Mouse (Mus musculus) kidney, postnatal 0 days (tissue): Measurements from ENCODE around the gene Fut7. TPM values are rescaled to one million over a fixed set of nuclear protein-coding genes. Genes with fewer than 3 reads are reported as not detected.
"Not testable (repeated sequence)": the region's sequence is repeated elsewhere in the genome, so short reads cannot be mapped to it uniquely, and the experiment has no call there.

Experiments used
- ATAC-seq: fragments of 200-750 bp; cut with Nextera tagmentation; replicated peaks from 2 replicates; pipeline ENCODE4 v1.8.0; 2017; ENCODE audit warnings: low read depth, moderate number of reproducible peaks, moderate TSS enrichment, moderate library complexity; ENCODE audit not compliant: low FRiP score
- DNase-seq: peaks from one replicate; pipeline ENCODE4 v3.0.0-alpha.2; 2016; ENCODE audit warnings: low spot score
- H3K27ac ChIP-seq: fragments of 300-500 bp; sonication (generic); 2 replicates; pipeline ENCODE4 v1.5.1; 2014; ENCODE audit warnings: mild to moderate bottlenecking
- H3K27me3 ChIP-seq: fragments of 300-500 bp; sonication (generic); 2 replicates; pipeline ENCODE4 v1.6.1; 2014; ENCODE audit warnings: low read length, mixed read lengths; ENCODE audit not compliant: insufficient read depth
- H3K36me3 ChIP-seq: fragments of 300-500 bp; sonication (generic); 2 replicates; pipeline ENCODE4 v1.6.1; 2014; ENCODE audit warnings: low read length, mixed read lengths; ENCODE audit not compliant: insufficient read depth
- H3K4me1 ChIP-seq: fragments of 300-500 bp; sonication (generic); replicated peaks from 2 replicates; pipeline ENCODE4 v1.6.1; 2014; ENCODE audit warnings: antibody characterized with exemption, low read length, mixed read lengths; ENCODE audit not compliant: insufficient read depth
- H3K4me2 ChIP-seq: fragments of 300-500 bp; sonication (generic); 2 replicates; pipeline ENCODE4 v1.6.1; 2014; ENCODE audit warnings: mild to moderate bottlenecking, low read length, moderate library complexity, mixed read lengths
- H3K4me3 ChIP-seq: fragments of 300-500 bp; sonication (generic); replicated peaks from 2 replicates; pipeline ENCODE4 v1.5.1; 2014; ENCODE audit warnings: low read depth, low read length
- H3K9ac ChIP-seq: fragments of 300-500 bp; sonication (generic); 2 replicates; pipeline ENCODE4 v1.6.1; 2014; ENCODE audit warnings: low read depth, low read length
- H3K9me3 ChIP-seq: fragments of 300-500 bp; sonication (generic); replicated peaks from 2 replicates; pipeline ENCODE4 v1.6.1; 2016; ENCODE audit warnings: low read length, inconsistent platforms, mixed read lengths
- CTCF ChIP-seq: IDR thresholded peaks from 2 replicates; pipeline ENCODE4 v1.5.1; 2016; ENCODE audit warnings: antibody characterized with exemption, low read depth, mild to moderate bottlenecking, moderate library complexity
- WGBS: fragments of 180-500 bp; shearing (Covaris S2); extraction: QIAGEN DNeasy Blood & Tissue Kit; methylation state at CpG from one replicate; pipeline ENCODE4 v1.1.7; 2014; 5-methylcytosine and 5-hydroxymethylcytosine counted together
- polyA plus RNA-seq: library from polyadenylated mRNA; unstranded; fragments of >200 nt; fragmentation: Nextera tagmentation; extraction: Ambion mirVana; gene quantifications from 2 replicates; pipeline ENCODE4 v1.2.1, GENCODE M21; 2015

Gene Fut7
- polyA plus RNA-seq, 1 experiment from 2014 or later = not detected

DNA sequence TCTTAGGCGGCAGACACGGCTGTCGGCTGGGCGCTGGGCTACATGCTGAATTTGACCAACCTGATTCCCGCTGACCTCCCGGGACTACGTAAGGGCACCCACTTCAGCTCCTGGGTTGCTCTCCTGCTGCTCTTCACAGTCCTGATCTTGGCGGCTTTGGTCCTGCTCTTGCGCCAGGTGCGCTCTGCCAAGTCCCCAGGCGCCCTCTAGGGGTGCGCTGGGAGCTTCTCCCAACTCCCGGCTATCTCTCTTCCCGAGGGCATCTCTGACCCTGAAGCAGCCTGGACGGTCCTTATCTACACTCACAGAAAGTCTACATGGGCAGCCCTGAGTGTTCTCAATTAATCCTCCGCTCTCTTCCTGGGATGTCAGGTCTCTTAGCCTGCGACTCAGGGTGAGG, 22.3 kb upstream of the Fut7 start:
- no peaks in the 10 kb centered on the region for H3K36me3 ChIP-seq
- DNase-seq = peak; percentile 71
- 0 out of 2 replicates have a peak, but pooled peaks cover 9% of the 10 kb centered on the region for H3K4me1 ChIP-seq
- peak; percentile 68 for TF ChIP-seq CTCF
- no peak for ATAC-seq
- no peak overlapping the region for H3K27ac ChIP-seq
- 0 out of 2 replicates have a peak, but pooled peaks cover 8% of the 10 kb centered on the region for H3K27me3 ChIP-seq
- 2% methylated on average over 17 of the region's 17 CpGs for WGBS
- no peaks in the 10 kb centered on the region for H3K9me3 ChIP-seq
- H3K4me3 ChIP-seq = no peak overlapping the region
- no peak overlapping the region for H3K9ac ChIP-seq
- peak overlapping the region; percentile 19; the same call in 1 of the 2 replicates for H3K4me2 ChIP-seq

DNA sequence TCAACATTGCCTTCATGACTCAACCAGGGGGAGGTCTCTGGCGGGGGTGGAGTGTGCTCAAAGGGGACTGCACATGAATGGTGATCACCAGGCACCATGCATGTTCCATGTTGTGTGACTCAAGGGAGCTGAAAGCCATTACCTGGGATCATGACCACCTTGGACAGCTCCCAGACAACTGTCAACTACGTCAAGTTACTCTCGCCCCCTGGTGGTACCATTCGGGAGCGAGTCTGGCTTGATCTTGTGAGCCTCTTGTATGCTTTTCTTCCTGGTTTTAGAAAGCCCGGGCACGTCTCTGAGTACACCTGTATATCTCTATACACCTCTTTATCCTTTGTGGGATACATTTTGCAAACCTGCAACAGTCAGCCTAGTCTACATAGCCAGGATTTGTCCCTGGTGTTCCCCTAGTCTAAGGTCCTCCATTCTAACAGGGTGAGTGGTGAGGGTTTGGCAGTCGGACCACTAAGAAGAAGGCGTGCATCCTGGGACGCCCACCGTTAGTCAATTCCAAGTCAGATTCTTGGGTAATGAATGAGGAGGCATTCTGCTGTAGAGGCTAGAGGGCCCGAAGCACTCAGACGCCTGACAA, 20.6 kb upstream of the Fut7 start:
- no peak overlapping the region for H3K9ac ChIP-seq

DNA sequence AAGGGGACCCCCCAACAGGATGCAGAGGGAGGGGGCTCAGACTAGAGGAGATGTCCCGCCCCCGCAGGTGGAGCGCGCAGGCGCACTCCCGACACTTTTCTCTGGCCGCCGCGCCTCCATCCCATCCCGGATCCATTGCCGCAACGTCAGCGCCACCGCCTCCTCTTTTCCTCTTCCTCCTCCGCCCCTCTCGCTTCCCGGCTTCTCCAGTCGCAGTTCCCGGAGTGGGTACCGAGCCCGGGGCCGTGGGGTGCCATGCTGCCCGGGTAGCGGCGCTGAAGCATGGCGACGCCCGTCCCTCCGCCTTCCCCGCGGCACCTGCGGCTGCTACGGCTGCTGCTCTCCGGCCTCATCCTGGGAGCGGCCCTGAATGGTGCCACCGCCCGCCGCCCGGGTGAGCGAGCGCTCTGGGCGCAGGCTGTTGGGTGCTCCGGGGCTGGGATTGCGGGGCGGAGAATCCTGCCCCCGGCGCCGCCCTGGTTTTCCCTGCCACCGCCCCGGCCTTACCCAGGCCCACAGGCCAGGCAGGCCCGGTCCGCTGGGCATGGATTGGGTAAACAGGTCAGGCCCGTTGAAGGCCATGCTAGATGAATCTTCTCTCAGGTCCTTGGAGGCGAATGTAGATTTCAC, 20.0 kb upstream of the Fut7 start:
- no peak for TF ChIP-seq CTCF
- ATAC-seq = peak; percentile 37; the same call in 1 of the 2 replicates

More for the DNA sequence above, 20.6 kb upstream of the Fut7 start:
- WGBS = under 1% methylated on average over 13 of the region's 13 CpGs
- ATAC-seq = peak; percentile 26; the same call in 1 of the 2 replicates
- 0 out of 2 replicates have a peak, but pooled peaks cover 9% of the 10 kb centered on the region for H3K4me1 ChIP-seq
- 0 out of 2 replicates have a peak, but pooled peaks cover 5% of the 10 kb centered on the region for H3K27me3 ChIP-seq
- TF ChIP-seq CTCF = peak; percentile 86
- H3K4me2 ChIP-seq = peak overlapping the region; percentile 91
- H3K4me3 ChIP-seq = peak overlapping the region; percentile 67
- DNase-seq = peak; percentile 86
- H3K27ac ChIP-seq = no peak overlapping the region
- H3K36me3 ChIP-seq = no peaks in the 10 kb centered on the region
- no peaks in the 10 kb centered on the region for H3K9me3 ChIP-seq

DNA sequence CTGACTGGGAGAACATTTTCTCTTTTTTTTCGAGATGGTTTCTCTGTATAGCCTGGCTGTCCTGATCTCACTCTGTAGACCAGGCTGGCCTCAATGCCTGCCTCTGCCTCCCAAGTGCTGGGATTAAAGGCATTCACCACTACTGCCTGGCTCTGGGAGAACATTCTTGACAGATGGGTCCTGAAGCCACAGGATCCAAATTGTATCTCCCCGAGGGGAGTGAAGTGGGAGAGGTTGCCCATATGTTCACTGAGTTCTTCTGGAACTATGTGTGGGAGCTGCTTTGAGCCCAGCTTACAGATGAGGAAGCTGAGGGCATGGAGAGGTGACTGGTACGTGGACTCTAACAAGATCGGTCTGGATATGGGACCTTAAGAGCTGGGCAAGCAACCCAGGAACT, 19.1 kb upstream of the Fut7 start:
- H3K9me3 ChIP-seq = no peaks in the 10 kb centered on the region
- ATAC-seq (no peak), DNase-seq (no peak)
- no peak overlapping the region for H3K27ac ChIP-seq
- H3K4me2 ChIP-seq = 0 out of 2 replicates have a peak overlapping the region, but pooled peaks have one; percentile 91
- H3K36me3 ChIP-seq = no peaks in the 10 kb centered on the region
- WGBS = 84% methylated on average over 4 of the region's 4 CpGs
- H3K4me1 ChIP-seq = 0 out of 2 replicates have a peak, but pooled peaks cover 9% of the 10 kb centered on the region
- no peak overlapping the region for H3K9ac ChIP-seq
- 0 out of 2 replicates have a peak, but pooled peaks cover 5% of the 10 kb centered on the region for H3K27me3 ChIP-seq
- H3K4me3 ChIP-seq = no peak overlapping the region
- no peak for TF ChIP-seq CTCF

More for the DNA sequence above, 20.0 kb upstream of the Fut7 start:
- Histone ChIP-seq H3K36me3 (no peaks in the 10 kb centered on the region), H3K4me1 (0 out of 2 replicates have a peak, but pooled peaks cover 9% of the 10 kb centered on the region), H3K9me3 (no peaks in the 10 kb centered on the region), H3K27me3 (0 out of 2 replicates have a peak, but pooled peaks cover 5% of the 10 kb centered on the region), H3K4me3 (peak overlapping the region; percentile 67), H3K9ac (peak overlapping the region; percentile 66), H3K27ac (no peak overlapping the region), H3K4me2 (peak overlapping the region; percentile 91)
- WGBS = 1% methylated on average over 54 of the region's 54 CpGs
- DNase-seq = peak; percentile 74

- Histone ChIP-seq H3K4me3 (no peak overlapping the region), H3K4me1 (no peaks in the 10 kb centered on the region)
- TF ChIP-seq CTCF = no peak
These were observed 14.2 kb upstream of the Fut7 start for GRCm38 (mm10) chr2:25408908-25409307.

DNA sequence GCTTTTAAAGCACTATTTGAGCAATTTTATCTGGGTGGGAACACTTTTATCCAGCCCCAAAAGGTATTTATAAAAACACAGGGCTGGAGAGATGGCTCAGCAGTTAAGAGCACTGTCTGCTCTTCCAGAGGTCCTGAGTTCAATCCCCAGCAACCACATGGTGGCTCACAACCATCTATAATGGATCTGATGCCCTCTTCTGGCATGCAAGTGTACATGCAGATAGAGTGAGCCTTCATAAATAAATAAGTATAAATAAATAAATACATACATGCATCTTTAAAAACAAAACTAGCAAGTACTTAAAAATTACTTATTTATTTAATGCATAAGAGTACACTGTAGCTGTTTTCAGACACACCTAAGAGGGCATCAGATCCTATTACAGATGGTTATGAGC, 9.6 kb upstream of the Fut7 start:
- H3K4me3 ChIP-seq, H3K27ac ChIP-seq, H3K27me3 ChIP-seq, H3K4me2 ChIP-seq, H3K36me3 ChIP-seq, H3K4me1 ChIP-seq, ATAC-seq, H3K9ac ChIP-seq, H3K9me3 ChIP-seq, DNase-seq: not testable (repeated sequence)
- TF ChIP-seq CTCF = peak; percentile 48

More at GRCm38 (mm10) chr2:25408908-25409307, 14.2 kb upstream of the Fut7 start:
- H3K27me3 ChIP-seq = no peaks in the 10 kb centered on the region
- no peaks in the 10 kb centered on the region for H3K9me3 ChIP-seq
- ATAC-seq = no peak
- H3K36me3 ChIP-seq = no peaks in the 10 kb centered on the region
- 91% methylated on average over 10 of the region's 10 CpGs for WGBS
- no peak overlapping the region for H3K4me2 ChIP-seq
- no peak overlapping the region for H3K27ac ChIP-seq
- DNase-seq = no peak
- H3K9ac ChIP-seq = no peak overlapping the region
